Mouse (Mus musculus) erythroid progenitor cell, adult 5-6 weeks (primary cell): ENCODE data around the gene Gsn. TPM values are rescaled to one million over a fixed set of nuclear protein-coding genes. Genes with fewer than 3 reads are reported as not detected.

Experiments
- ATAC-seq: replicated peaks from 2 replicates; pipeline ENCODE4 v1.8.0; 2016; ENCODE audit warnings: moderate number of reproducible peaks, mild to moderate bottlenecking, moderate TSS enrichment, inconsistent platforms; ENCODE audit not compliant: poor library complexity, low FRiP score, severe bottlenecking
- total RNA-seq, 2 experiments: library from RNA; stranded (forward) in 1 of 2; stranded (reverse) in 1 of 2; fragments of 150-400 nt in 1 of 2; fragments of 186-747, 209-891 nt in 1 of 2; gene quantifications; 2 replicates each; pipeline versions ENCODE4 v1.2.3 to v1.2.4; 2015 to 2017; ENCODE audit warnings: low replicate concordance in 2 of 2

Gene Gsn
- total RNA-seq, 2 experiments from 2014 or later = 5.9 to 6.7 TPM

GRCm38 (mm10) chr2:35247763-35248162 is 8.4 kb upstream of the Gsn start:
- 0 out of 2 replicates have a peak, but pooled peaks have one; percentile 10 for ATAC-seq

GRCm38 (mm10) chr2:35252733-35253132 is 3.4 kb upstream of the Gsn start:
- no peak for ATAC-seq

GRCm38 (mm10) chr2:35253751-35254150 is 2.4 kb upstream of the Gsn start:
- no peak for ATAC-seq

- no peak for ATAC-seq
Observed at GRCm38 (mm10) chr2:35255004-35255403, 1.2 kb upstream of the Gsn start.

- ATAC-seq = no peak
Observed at GRCm38 (mm10) chr2:35255462-35255861, 718 bp upstream of the Gsn start.

GRCm38 (mm10) chr2:35256932-35257331 is 752 bp downstream of the Gsn start:
- ATAC-seq = no peak

- ATAC-seq = no peak
Observed at GRCm38 (mm10) chr2:35257886-35258285, 1.7 kb downstream of the Gsn start.

GRCm38 (mm10) chr2:35258590-35258989 is 2.4 kb downstream of the Gsn start:
- no peak for ATAC-seq

GRCm38 (mm10) chr2:35259338-35260080 is 3.3 kb downstream of the Gsn start:
- no peak for ATAC-seq

- ATAC-seq = no peak
Observed at GRCm38 (mm10) chr2:35260291-35260690, 4.1 kb downstream of the Gsn start.

GRCm38 (mm10) chr2:35264095-35264494 is 7.9 kb downstream of the Gsn start:
- ATAC-seq = no peak

GRCm38 (mm10) chr2:35265296-35265695 is 9.1 kb downstream of the Gsn start:
- ATAC-seq = no peak; the same call in 1 of the 2 replicates

- ATAC-seq = no peak
Observed at GRCm38 (mm10) chr2:35265775-35266174, 9.6 kb downstream of the Gsn start.

GRCm38 (mm10) chr2:35266251-35266905 is 10.2 kb downstream of the Gsn start:
- ATAC-seq = no peak

- no peak for ATAC-seq
Observed at GRCm38 (mm10) chr2:35267156-35267875, 11.1 kb downstream of the Gsn start.

- ATAC-seq = no peak
Observed at GRCm38 (mm10) chr2:35267876-35268566, 11.8 kb downstream of the Gsn start.

- no peak for ATAC-seq
Observed at GRCm38 (mm10) chr2:35269136-35269535, 13.0 kb downstream of the Gsn start.

GRCm38 (mm10) chr2:35269716-35270260 is 13.6 kb downstream of the Gsn start:
- no peak for ATAC-seq

- ATAC-seq = no peak
Observed at GRCm38 (mm10) chr2:35270531-35270984, 14.4 kb downstream of the Gsn start.

GRCm38 (mm10) chr2:35271817-35272216 is 15.6 kb downstream of the Gsn start:
- no peak for ATAC-seq
